Mouse (Mus musculus) subcutaneous adipose tissue, adult 2 months (tissue): ENCODE measurements around the gene Catsper1. TPM values are rescaled to one million over a fixed set of nuclear protein-coding genes. Genes with fewer than 3 reads are reported as not detected.

Experiments
- polyA plus RNA-seq: library from polyadenylated mRNA; depleted of rRNA; stranded (reverse); fragments of >200 nt; gene quantifications from 2 replicates; pipeline ENCODE4 v1.2.3, GENCODE M21; 2012; ENCODE audit warnings: low replicate concordance; rRNA removed

Gene Catsper1
- not detected in 2 replicates for polyA plus RNA-seq

GRCm38 (mm10) chr19:5335441-5335840 is at the start of gene Catsper1:
Gene Catsper1, plus strand, starts transcription at chr19:5335741.

GRCm38 (mm10) chr19:5294972-5295735 is 40.4 kb upstream of the Catsper1 start, which contains the start of gene Sf3b2:
Gene Sf3b2, minus strand, starts transcription at chr19:5295455.

GRCm38 (mm10) chr19:5297903-5298800 is 37.4 kb upstream of the Catsper1 start, which contains the start of gene Gal3st3:
Gene Gal3st3, plus strand, starts transcription at chr19:5298331.

GRCm38 (mm10) chr19:5349502-5349873 is 13.9 kb downstream of the Catsper1 start, which contains the start of gene Cst6:
Gene Cst6, minus strand, starts transcription at chr19:5349574.

GRCm38 (mm10) chr19:5366175-5367052 is 30.9 kb downstream of the Catsper1 start, which contains the start of gene Eif1ad:
Gene Eif1ad, plus strand, starts transcription at chr19:5366741.

GRCm38 (mm10) chr19:5367053-5367359 is 31.5 kb downstream of the Catsper1 start, which contains the start of gene Banf1:
Gene Banf1, minus strand, starts transcription at chr19:5367168.

GRCm38 (mm10) chr19:5388588-5389242 is 53.2 kb downstream of the Catsper1 start, which contains the start of gene Sart1:
Gene Sart1, minus strand, starts transcription at chr19:5388703.

Other genes with a start within 250 kb of the Catsper1 start
- gene Yif1a, start 247.2 kb upstream of the Catsper1 start, polyA plus RNA-seq = 187 and 209 TPM in 2 replicates
- 0.57 and 4.0 TPM in 2 replicates for gene Cnih2, start 237.2 kb upstream of the Catsper1 start, polyA plus RNA-seq
- gene Rab1b, start 228.7 kb upstream of the Catsper1 start, polyA plus RNA-seq = 251 and 376 TPM in 2 replicates
- gene Klc2, start 217.2 kb upstream of the Catsper1 start, polyA plus RNA-seq = 29.8 and 50.9 TPM in 2 replicates
- gene Pacs1, start 62.6 kb upstream of the Catsper1 start, polyA plus RNA-seq = 23.2 and 41.8 TPM in 2 replicates
- 65.2 and 132 TPM in 2 replicates for gene Sf3b2, start 40.3 kb upstream of the Catsper1 start, polyA plus RNA-seq
- gene Gal3st3, start 37.4 kb upstream of the Catsper1 start, polyA plus RNA-seq = 0.06 TPM in 1 of 2 replicates, not detected in the other
- gene Cst6, start 13.8 kb downstream of the Catsper1 start, polyA plus RNA-seq = 1.9 and 2.5 TPM in 2 replicates
- 17.1 and 26.5 TPM in 2 replicates for gene Eif1ad, start 31.0 kb downstream of the Catsper1 start, polyA plus RNA-seq
- 111 and 157 TPM in 2 replicates for gene Banf1, start 31.4 kb downstream of the Catsper1 start, polyA plus RNA-seq
- gene Sart1, start 53.0 kb downstream of the Catsper1 start, polyA plus RNA-seq = 19.3 and 31.1 TPM in 2 replicates
- gene Tsga10ip, start 66.8 kb downstream of the Catsper1 start, polyA plus RNA-seq = not detected in 2 replicates
- 143 and 150 TPM in 2 replicates for gene Drap1, start 89.2 kb downstream of the Catsper1 start, polyA plus RNA-seq
- gene AI837181, start 89.4 kb downstream of the Catsper1 start, polyA plus RNA-seq = 87.8 and 92.8 TPM in 2 replicates
- 0.20 and 0.91 TPM in 2 replicates for gene Fosl1, start 111.8 kb downstream of the Catsper1 start, polyA plus RNA-seq
- 7.7 and 13.9 TPM in 2 replicates for gene Ccdc85b, start 122.2 kb downstream of the Catsper1 start, polyA plus RNA-seq
- gene Fibp, start 124.9 kb downstream of the Catsper1 start, polyA plus RNA-seq = 121 and 164 TPM in 2 replicates
- gene Ctsw, start 132.8 kb downstream of the Catsper1 start, polyA plus RNA-seq = 3.3 and 9.7 TPM in 2 replicates
- 75.7 and 232 TPM in 2 replicates for gene Efemp2, start 138.2 kb downstream of the Catsper1 start, polyA plus RNA-seq
- gene Mus81, start 152.7 kb downstream of the Catsper1 start, polyA plus RNA-seq = 34.1 and 53.2 TPM in 2 replicates
- gene Cfl1, start 154.7 kb downstream of the Catsper1 start, polyA plus RNA-seq = 582 and 661 TPM in 2 replicates
- 1.7 and 2.2 TPM in 2 replicates for gene 1700020D05Rik, start 168.0 kb downstream of the Catsper1 start, polyA plus RNA-seq
- 19.9 and 27.1 TPM in 2 replicates for gene Snx32, start 174.8 kb downstream of the Catsper1 start, polyA plus RNA-seq
- 2.3 TPM in 1 of 2 replicates, not detected in the other for gene Ovol1, start 224.9 kb downstream of the Catsper1 start, polyA plus RNA-seq
- gene Ap5b1, start 232.3 kb downstream of the Catsper1 start, polyA plus RNA-seq = 7.8 and 11.4 TPM in 2 replicates